Mouse (Mus musculus): ENCODE results near the gene Gpr156. TPM values are rescaled to one million over a fixed set of nuclear protein-coding genes. Genes with fewer than 3 reads are reported as not detected.

Gpr156 gene
- polyA plus RNA-seq (2017; shearing (Covaris generic)): not detected

GRCm38 (mm10) chr16:37916138-37916817, at the start of gene Gpr156:
Gpr156 (plus strand) TSS chr16:37916496.

GRCm38 (mm10) chr16:37867791-37868505, 48.3 kb upstream of the Gpr156 start, which contains the start of gene Lrrc58:
Lrrc58 (plus strand) TSS chr16:37868389.

Other genes starting within 250 kb of the Gpr156 start
- 0.24 TPM for gene Fstl1, start 139.6 kb upstream of the Gpr156 start, polyA plus RNA-seq (2017; shearing (Covaris generic))
- not detected for gene Gm36028, start 55.4 kb upstream of the Gpr156 start, polyA plus RNA-seq (2017; shearing (Covaris generic))
- gene Lrrc58, start 48.1 kb upstream of the Gpr156 start, polyA plus RNA-seq (2017; shearing (Covaris generic)): 10.6 TPM
- 11.7 TPM for gene Gsk3b, start 172.5 kb downstream of the Gpr156 start, polyA plus RNA-seq (2017; shearing (Covaris generic))

Measured in inflammation-experienced regulatory T-cells, adult 16 weeks (primary cell).